Mouse (Mus musculus) erythroblast, adult 5-6 weeks (primary cell): ENCODE measurements at regions not wholly inside any gene's neighbourhood (a gene's known extent, or its start where the extent isn't known, plus 50 kb on each side); places are given as distances from the start of the nearest gene placed in this dataset.

Experiments
- ATAC-seq: replicated peaks from 2 replicates; pipeline ENCODE4 v1.8.0; 2016; ENCODE audit warnings: moderate number of reproducible peaks, mild to moderate bottlenecking, moderate TSS enrichment, inconsistent platforms; ENCODE audit not compliant: poor library complexity, low FRiP score, severe bottlenecking

DNA sequence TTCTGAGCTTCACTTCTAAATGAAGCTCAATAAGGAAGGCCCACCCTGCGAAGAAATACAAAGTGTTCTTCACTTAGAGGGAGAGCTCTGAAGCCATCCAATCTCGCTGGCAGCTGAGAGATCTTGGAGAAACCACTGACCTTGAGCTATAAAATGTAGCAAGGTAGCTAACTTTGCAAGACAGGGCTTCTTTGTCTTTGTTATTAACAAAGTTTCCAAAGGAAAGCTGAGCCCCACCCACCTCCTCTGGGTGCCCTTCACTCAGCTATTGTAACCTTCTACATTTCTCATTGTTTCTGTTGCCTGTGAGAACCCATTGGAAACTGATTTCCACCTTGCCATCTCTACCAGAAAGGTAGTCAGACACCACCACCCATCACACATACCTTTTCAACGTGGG is 57.2 kb upstream of the Usp9x start:
- no peak for ATAC-seq

GRCm38 (mm10) chrX:13013086-13013485 is 58.2 kb upstream of the Usp9x start:
- ATAC-seq, result no peak

- no peak for ATAC-seq
Measured at GRCm38 (mm10) chrX:12990777-12991176, 80.5 kb upstream of the Usp9x start.

DNA sequence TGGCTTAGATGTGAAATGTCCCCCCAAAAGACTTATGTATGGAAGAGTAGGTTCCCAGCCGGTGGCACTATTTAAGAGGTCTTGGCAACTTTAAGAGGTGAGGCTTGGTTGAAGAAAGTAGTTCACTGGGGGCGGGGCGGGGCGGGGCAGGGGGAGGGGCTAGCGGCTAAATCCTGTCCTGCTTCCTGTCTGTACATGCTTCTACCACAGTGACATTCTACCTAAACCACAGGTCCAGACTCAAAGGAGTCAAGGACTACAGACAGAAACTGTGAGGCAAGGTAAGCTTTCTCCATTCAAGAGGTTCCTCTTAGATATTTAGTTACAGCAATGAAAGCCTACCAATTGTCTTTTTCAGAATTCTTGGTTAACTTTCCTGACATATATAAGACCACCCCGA is 93.6 kb upstream of the Usp9x start:
- ATAC-seq, result no peak

GRCm38 (mm10) chrX:12968979-12969746 is 102.1 kb upstream of the Usp9x start:
- ATAC-seq, result no peak

GRCm38 (mm10) chrX:12959467-12960314 is 111.6 kb upstream of the Usp9x start:
- no peak for ATAC-seq

DNA sequence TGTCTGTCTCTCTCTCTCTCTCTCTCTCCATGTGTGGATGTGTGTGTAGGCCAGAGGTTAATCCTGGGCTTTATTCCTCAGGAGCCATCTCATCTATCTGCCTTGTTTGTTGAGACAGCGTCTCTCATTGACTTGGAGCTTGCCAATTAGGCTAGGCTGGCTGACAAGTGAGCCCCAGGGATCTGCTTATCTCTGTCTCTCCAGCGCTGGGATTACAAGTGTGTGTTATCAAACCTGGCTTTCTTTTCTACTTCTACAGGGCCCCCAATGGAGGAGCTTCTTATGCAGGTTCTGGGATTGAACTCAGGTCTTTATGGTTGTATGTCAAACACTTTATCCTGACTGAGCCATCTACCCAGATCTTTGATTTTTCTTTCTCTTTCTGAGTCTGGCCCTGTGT is 112.4 kb upstream of the Usp9x start:
- no peak for ATAC-seq

- no peak for ATAC-seq
Measured at GRCm38 (mm10) chrX:12950928-12951660, 120.2 kb upstream of the Usp9x start.

GRCm38 (mm10) chrX:12942451-12942850 is 128.8 kb upstream of the Usp9x start:
- no peak for ATAC-seq

- ATAC-seq, result no peak
Measured at GRCm38 (mm10) chrX:12936406-12937172, 134.7 kb upstream of the Usp9x start.

DNA sequence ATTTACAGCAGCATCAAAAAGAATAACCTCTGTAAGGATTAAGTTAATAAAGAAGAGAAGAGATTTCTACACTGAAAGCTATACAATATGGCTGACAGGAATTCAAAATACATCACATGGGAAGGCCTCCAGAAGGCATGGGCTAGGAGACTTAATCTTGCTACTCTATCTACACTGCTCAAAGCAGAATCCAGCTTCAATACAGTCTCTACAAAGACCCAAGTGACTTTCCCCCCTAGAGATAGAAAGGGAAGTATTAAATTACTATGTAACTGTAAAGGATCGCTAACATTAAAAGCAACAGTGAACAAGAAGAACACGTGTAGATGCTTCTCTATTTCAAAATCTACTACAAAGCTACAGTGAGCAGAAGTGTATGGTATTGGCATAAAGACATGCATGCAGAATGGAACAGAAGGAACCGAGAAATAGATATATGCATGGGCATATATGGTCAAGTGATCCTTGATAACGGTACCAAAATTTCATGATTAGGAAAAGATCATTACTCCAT is 137.9 kb upstream of the Usp9x start:
- no peak for ATAC-seq

- no peak for ATAC-seq
Measured at GRCm38 (mm10) chrX:12930242-12930641, 141.1 kb upstream of the Usp9x start.

GRCm38 (mm10) chrX:12927797-12928589 is 143.3 kb upstream of the Usp9x start:
- ATAC-seq, result no peak

DNA sequence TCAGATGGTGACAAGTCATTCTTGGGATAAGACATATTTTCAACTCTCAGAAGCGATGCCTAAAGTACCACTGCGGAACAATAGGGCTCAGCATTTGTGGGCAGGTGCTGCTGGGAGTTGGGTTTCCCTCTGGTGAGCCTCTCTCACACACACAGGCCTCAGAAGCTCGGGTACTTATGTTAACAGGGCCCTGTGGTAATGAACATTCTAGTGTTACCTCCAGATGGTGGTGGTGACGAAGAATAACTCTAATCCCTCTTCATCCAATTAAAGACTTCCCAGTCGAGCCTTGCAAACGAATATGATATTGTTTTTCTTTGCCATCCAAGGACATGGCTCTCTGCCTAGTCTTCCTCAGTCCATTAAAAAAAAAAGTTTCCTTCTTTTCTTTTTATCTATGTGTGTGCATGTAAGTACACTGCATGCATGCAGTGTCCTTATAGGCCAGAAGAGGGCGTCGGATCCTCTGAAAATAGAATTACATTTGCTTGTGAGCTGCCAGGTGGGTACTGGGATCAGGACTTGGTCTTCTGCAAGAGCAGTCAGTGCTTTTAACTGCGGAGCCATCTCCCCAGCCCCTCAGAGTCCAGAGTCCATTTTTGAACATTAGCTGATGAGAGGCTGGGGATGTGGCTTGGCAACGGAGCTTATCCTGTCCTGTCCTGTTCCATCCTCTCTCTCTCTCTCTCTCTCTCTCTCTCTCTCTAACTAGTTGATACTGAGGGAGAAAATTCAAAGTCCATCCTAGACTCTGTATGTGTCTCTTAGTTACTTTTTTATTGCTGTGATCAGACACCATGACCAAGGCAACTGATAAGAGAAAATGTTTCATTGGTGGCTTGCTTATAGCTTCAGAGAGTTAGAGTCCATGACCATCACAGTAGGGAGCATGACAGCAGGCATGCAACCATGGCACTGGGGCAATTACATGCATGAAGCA is 146.3 kb upstream of the Usp9x start:
- ATAC-seq, result no peak

DNA sequence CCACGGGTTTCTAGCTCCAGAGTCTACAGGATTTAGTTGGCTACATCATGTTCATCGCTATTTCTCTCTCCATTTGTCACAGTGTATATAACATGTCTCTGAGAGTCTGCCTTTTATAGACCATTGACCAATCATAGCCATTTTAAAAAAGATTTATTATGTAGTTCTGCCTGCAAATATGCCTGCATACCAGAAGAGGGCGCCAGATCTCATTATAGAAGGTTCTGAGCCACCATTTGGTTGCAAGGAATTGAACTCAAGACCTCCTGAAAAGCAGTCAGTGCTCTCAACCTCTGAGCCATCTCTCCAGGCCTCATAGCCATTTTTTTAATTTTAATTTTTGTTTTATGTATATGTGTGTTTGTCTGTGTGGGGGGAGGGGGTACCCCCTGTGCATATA is 151.7 kb upstream of the Usp9x start:
- ATAC-seq, result no peak

DNA sequence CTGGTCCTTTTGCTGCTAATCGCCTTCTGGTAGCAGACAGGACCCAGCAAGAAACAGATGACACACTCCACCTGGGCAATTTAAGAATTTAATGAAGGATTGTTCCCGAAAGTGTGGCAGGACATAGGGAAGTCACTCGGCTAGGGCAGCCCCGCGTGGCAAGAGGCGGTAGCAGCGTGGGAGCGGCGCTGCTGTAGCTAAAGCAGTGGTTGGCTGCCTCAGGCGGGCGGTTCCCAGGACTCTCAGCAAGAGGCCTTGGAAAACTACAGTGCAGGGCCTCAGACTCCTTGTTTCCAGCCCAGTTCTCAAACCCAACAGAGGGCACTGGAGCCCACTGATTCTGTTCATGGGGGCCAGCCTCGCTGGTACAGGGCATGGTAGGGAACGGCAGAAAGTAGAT is 154.2 kb upstream of the Usp9x start:
- ATAC-seq, result no peak

DNA sequence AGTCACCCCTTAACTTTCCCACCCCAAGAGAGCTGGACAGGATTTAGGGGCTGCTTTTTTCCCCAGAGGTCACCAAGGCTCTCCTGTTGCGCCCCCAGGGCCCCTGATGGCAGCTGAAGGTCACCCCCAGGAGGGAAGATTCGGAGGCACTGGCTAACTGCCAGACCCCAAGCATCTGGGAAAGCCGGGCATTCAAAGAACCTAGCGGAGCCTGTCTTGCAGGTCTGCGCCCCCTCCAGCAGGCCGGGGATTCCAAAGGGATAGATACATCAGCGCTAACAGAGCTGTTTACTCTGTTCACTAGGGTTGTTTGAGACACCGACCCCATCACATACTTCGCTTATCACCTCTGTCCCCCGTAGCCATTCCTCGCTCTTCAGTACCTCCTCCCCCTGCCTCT is 154.6 kb upstream of the Usp9x start:
- ATAC-seq, result no peak

- ATAC-seq, result no peak
Measured at GRCm38 (mm10) chrX:12900256-12900655, 138.4 kb upstream of the Med14 start.
